Mouse (Mus musculus) megakaryocyte, embryonic 14.5 days (primary cell): ENCODE results near the gene Msrb1.

Experiments
- FLI1 ChIP-seq: IDR thresholded peaks from 2 replicates; pipeline ENCODE4 v1.6.1; 2012; ENCODE audit warnings: low read length, inconsistent platforms, mixed read lengths
- GATA1 ChIP-seq: IDR thresholded peaks from 3 replicates; pipeline ENCODE4 v1.6.1; 2012; ENCODE audit warnings: mixed read lengths, low read length, inconsistent platforms, borderline replicate concordance

DNA sequence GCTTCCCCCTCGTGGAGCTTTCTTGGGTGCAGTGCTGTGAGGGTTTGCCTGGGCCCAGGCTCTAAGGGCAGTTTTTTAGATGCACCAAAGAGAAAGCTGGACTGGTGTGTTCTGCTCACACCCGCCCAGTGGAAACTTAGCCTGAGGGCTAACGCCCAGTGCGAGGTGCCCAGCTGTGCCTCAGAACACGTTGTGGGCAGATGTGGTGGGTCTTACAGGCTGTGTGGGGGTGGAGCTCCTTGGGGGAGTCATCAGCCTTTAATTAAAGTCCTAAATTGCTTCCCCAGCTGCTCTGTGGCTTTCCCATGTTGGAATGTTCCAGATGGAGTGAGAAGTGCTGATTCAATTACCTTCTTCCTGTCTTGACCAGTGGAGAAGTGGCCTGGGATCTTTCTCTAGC lies 24.7 kb downstream of the Msrb1 start:
- TF ChIP-seq FLI1 (no peak), GATA1 (no peak)
